Mouse (Mus musculus) megakaryocyte, embryonic 14.5 days (primary cell): ENCODE measurements around the gene Col18a1.

ENCODE experiments used
- FLI1 ChIP-seq: IDR thresholded peaks from 2 replicates; pipeline ENCODE4 v1.6.1; 2012; ENCODE audit warnings: low read length, inconsistent platforms, mixed read lengths
- GATA1 ChIP-seq: IDR thresholded peaks from 3 replicates; pipeline ENCODE4 v1.6.1; 2012; ENCODE audit warnings: mixed read lengths, low read length, inconsistent platforms, borderline replicate concordance

- TF ChIP-seq GATA1 (no peak), FLI1 (no peak)
Measured at GRCm38 (mm10) chr10:77021399-77022052, 144.8 kb downstream of the Col18a1 start.
